Mouse (Mus musculus): ENCODE measurements around the gene Adgra3.

DNA sequence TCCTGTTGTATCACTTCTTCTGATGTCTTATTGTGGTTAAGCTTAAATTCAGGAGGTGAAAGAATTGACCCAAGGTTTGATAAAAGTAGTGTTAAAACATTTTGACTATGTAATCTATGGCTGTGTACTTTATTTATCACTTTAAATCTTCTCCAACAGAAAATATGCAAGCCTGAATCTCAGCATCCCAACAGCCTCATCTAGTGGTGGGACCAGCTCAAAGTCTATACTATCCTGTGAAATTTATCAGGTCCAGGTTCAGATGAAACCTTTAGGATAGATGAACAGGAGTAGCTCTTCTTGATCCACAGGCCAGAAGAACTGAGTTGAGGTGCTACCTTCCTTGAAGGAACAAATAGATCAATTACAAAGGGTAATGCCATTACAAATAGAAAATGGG is 134.1 kb downstream of the Adgra3 start:
- no peak for TF ChIP-seq POLR2A (IDR thresholded peaks at IDR 0.05; ENCODE audit: insufficient read depth, low read depth, low read length)
- TF ChIP-seq EP300 (IDR thresholded peaks at IDR 0.05; ENCODE audit: insufficient read depth, low read depth, low read length): no peak
- no peak for TF ChIP-seq CTCF (IDR thresholded peaks at IDR 0.05)
